ENCODE assay signal across 12 mouse cellular contexts in genomic region chr17:35991781-35992180, GRCm38 (mm10). TPM values are rescaled to one million over a fixed set of nuclear protein-coding genes. Genes with fewer than 3 reads are reported as not detected.
DNase-seq lines count a peak whose midpoint lies in the region; ATAC-seq lines count a peak whose summit lies in the region.
"Had no signal": no experiment of that assay in that cellular context is flagged by ENCODE, and none has a peak within 500 bp of the region (broad histone marks: within the 10 kb centered on the region; RNA-seq: fewer than 3 reads in every experiment).

No protein-coding gene starts in this region.

- no peak overlapping the region for H3K4me3 ChIP-seq in neural tube, embryonic 13.5 days
- no peak overlapping the region for H3K4me3 ChIP-seq in neural tube, embryonic 15.5 days (replicated peaks)
- H3K4me3 ChIP-seq: liver, embryonic 13.5 days had no signal

- WGBS in neural tube, embryonic 13.5 days = 57% methylated on average over 10 of the region's 10 CpGs
- 57% methylated on average over 10 of the region's 10 CpGs for WGBS in neural tube, embryonic 15.5 days

- no peak overlapping the region for H3K4me2 ChIP-seq in neural tube, embryonic 13.5 days
- H3K4me2 ChIP-seq in neural tube, embryonic 15.5 days = no peak overlapping the region
- H3K4me2 ChIP-seq: liver, embryonic 13.5 days had no signal

- H3K9ac ChIP-seq in neural tube, embryonic 13.5 days = peak overlapping the region; percentile 22; the same call in 1 of the 2 replicates
- H3K9ac ChIP-seq in neural tube, embryonic 15.5 days (replicated peaks) = no peak overlapping the region
- H3K9ac ChIP-seq: liver, embryonic 13.5 days had no signal

- peaks cover 32% of the 10 kb centered on the region for H3K36me3 ChIP-seq in neural tube, embryonic 13.5 days
- H3K36me3 ChIP-seq in neural tube, embryonic 15.5 days = peaks cover 29% of the 10 kb centered on the region

- DNase-seq in heart, adult 18-20 months = peak; percentile 50 to 51
- DNase-seq in heart, postnatal 36 days = no peak
- DNase-seq in heart, postnatal 25 days (ENCODE audit: low spot score) = peak; percentile 31
- DNase-seq in left cerebral cortex, adult 18-20 months (ENCODE audit: low spot score in 2 of 2) = no peak
- no peak for DNase-seq in gastrocnemius, adult 8-10 months (ENCODE audit: low spot score in 2 of 2)
- DNase-seq in gastrocnemius, postnatal 10 days = no peak
- DNase-seq: B cell, adult 2 months; cerebellum, adult 9-11 months; liver, embryonic 13.5 days; thymus, adult 18-20 months had no signal

- intact Hi-C loops in heart, postnatal 36 days (cut with DNase I) = loop anchor here (5.0 kb wide), 1 partner anchor 164 kb away; no protein-coding TSS in a partner anchor
- intact Hi-C loops in heart, postnatal 25 days (cut with DNase I) = no loop called here

- no peak for ATAC-seq in neural tube, embryonic 13.5 days (ENCODE audit: low read depth)
- no peak for ATAC-seq in neural tube, embryonic 15.5 days (ENCODE audit: low FRiP score)

- H3K27me3 ChIP-seq in neural tube, embryonic 13.5 days = no peaks in the 10 kb centered on the region
- no peaks in the 10 kb centered on the region for H3K27me3 ChIP-seq in neural tube, embryonic 15.5 days (replicated peaks)
- H3K27me3 ChIP-seq: liver, embryonic 13.5 days had no signal

- H3K9me3 ChIP-seq in neural tube, embryonic 13.5 days = no peaks in the 10 kb centered on the region
- no peaks in the 10 kb centered on the region for H3K9me3 ChIP-seq in neural tube, embryonic 15.5 days (replicated peaks)
- H3K9me3 ChIP-seq: liver, embryonic 13.5 days had no signal

- H3K4me1 ChIP-seq in neural tube, embryonic 13.5 days (replicated peaks) = peaks cover 17% of the 10 kb centered on the region
- H3K4me1 ChIP-seq in neural tube, embryonic 15.5 days = peaks cover 14% of the 10 kb centered on the region

- H3K27ac ChIP-seq in neural tube, embryonic 13.5 days (replicated peaks) = no peak overlapping the region
- no peak overlapping the region for H3K27ac ChIP-seq in neural tube, embryonic 15.5 days (replicated peaks)
- H3K27ac ChIP-seq: liver, embryonic 13.5 days had no signal

RNA-seq across cellular contexts. Expression of gene Prr3, which starts 11.7 kb away (rescaled TPM):
- 1 to 10 TPM; 3.3 to 3.4 TPM for total RNA-seq in heart, adult 18-20 months (2021)
- total RNA-seq in heart, postnatal 36 days (2021) = 1 to 10 TPM; 3.9 to 6.3 TPM
- 64.0 and 69.4 TPM in 2 replicates for polyA plus RNA-seq in neural tube, embryonic 13.5 days (2015; fragmentation: Nextera tagmentation; extraction: Ambion mirVana)
- 78.5 and 87.9 TPM in 2 replicates for polyA plus RNA-seq in neural tube, embryonic 15.5 days (2015; fragmentation: Nextera tagmentation; extraction: Ambion mirVana)
- total RNA-seq in heart, postnatal 25 days (2021) = 1 to 10 TPM; 3.8 to 4.4 TPM
- 10 to 100 TPM; 36.6 to 37.5 TPM for total RNA-seq in left cerebral cortex, adult 18-20 months (2021)
- 1 to 10 TPM; 1.5 to 2.5 (median 1.9) TPM for total RNA-seq in gastrocnemius, adult 8-10 months (2022)
- 1 to 10 TPM; 5.1 to 9.3 TPM for total RNA-seq in gastrocnemius, postnatal 10 days (2021)

RNA-seq across cellular contexts. Expression of gene Gnl1, which starts 12.1 kb away (rescaled TPM):
- 10 to 100 TPM; 32.0 to 34.7 TPM for total RNA-seq in heart, adult 18-20 months (2021)
- total RNA-seq in heart, postnatal 36 days (2021) = 10 to 100 TPM; 28.6 to 32.7 TPM
- 47.9 and 50.0 TPM in 2 replicates for polyA plus RNA-seq in neural tube, embryonic 13.5 days (2015; fragmentation: Nextera tagmentation; extraction: Ambion mirVana)
- polyA plus RNA-seq in neural tube, embryonic 15.5 days (2015; fragmentation: Nextera tagmentation; extraction: Ambion mirVana) = 67.4 and 73.0 TPM in 2 replicates
- total RNA-seq in heart, postnatal 25 days (2021) = 10 to 100 TPM; 26.4 to 26.6 TPM
- 100 to 1,000 TPM; 195 to 197 TPM for total RNA-seq in left cerebral cortex, adult 18-20 months (2021)
- 10 to 100 TPM; 24.1 to 31.8 (median 29.1) TPM for total RNA-seq in gastrocnemius, adult 8-10 months (2022)
- total RNA-seq in gastrocnemius, postnatal 10 days (2021) = 10 to 100 TPM; 21.7 to 28.5 TPM

RNA-seq across cellular contexts. Expression of gene Abcf1, which starts 22.2 kb away (rescaled TPM):
- total RNA-seq in heart, adult 18-20 months (2021) = 10 to 100 TPM; 67.3 to 68.4 TPM
- total RNA-seq in heart, postnatal 36 days (2021) = 10 to 100 TPM; 69.8 to 73.4 TPM
- polyA plus RNA-seq in neural tube, embryonic 13.5 days (2015; fragmentation: Nextera tagmentation; extraction: Ambion mirVana) = 90.5 and 111 TPM in 2 replicates
- 78.4 and 90.3 TPM in 2 replicates for polyA plus RNA-seq in neural tube, embryonic 15.5 days (2015; fragmentation: Nextera tagmentation; extraction: Ambion mirVana)
- 10 to 100 TPM; 64.2 to 66.6 TPM for total RNA-seq in heart, postnatal 25 days (2021)
- total RNA-seq in left cerebral cortex, adult 18-20 months (2021) = 10 to 100 TPM; 69.4 to 71.6 TPM
- total RNA-seq in gastrocnemius, adult 8-10 months (2022) = 10 to 100 TPM; 74.2 to 79.3 (median 78.7) TPM
- 10 to 100 TPM; 65.7 to 71.6 TPM for total RNA-seq in gastrocnemius, postnatal 10 days (2021)

RNA-seq across cellular contexts. Expression of gene H2-T24, which starts 28.6 kb away (rescaled TPM):
- 1 to 10 TPM; 6.5 to 6.7 TPM for total RNA-seq in heart, adult 18-20 months (2021)
- total RNA-seq in heart, postnatal 36 days (2021) = 10 to 100 TPM in 1 of 2 experiments, 1 to 10 TPM in 1; 6.5 to 14.0 TPM
- 8.7 and 10.0 TPM in 2 replicates for polyA plus RNA-seq in neural tube, embryonic 13.5 days (2015; fragmentation: Nextera tagmentation; extraction: Ambion mirVana)
- 8.6 and 10.0 TPM in 2 replicates for polyA plus RNA-seq in neural tube, embryonic 15.5 days (2015; fragmentation: Nextera tagmentation; extraction: Ambion mirVana)
- total RNA-seq in heart, postnatal 25 days (2021) = 1 to 10 TPM; 7.4 to 7.5 TPM
- total RNA-seq in left cerebral cortex, adult 18-20 months (2021) = 1 to 10 TPM; 1.5 to 2.2 TPM
- total RNA-seq in gastrocnemius, adult 8-10 months (2022) = 1 to 10 TPM in 1 of 4 experiments, under 1 TPM in 3; 0.82 to 1.6 (median 0.93) TPM
- total RNA-seq in gastrocnemius, postnatal 10 days (2021) = under 1 TPM; 0.45 to 0.84 TPM

RNA-seq across cellular contexts. Expression of gene H2-T23, which starts 40.9 kb away (rescaled TPM):
- total RNA-seq in heart, adult 18-20 months (2021) = 10 to 100 TPM; 31.7 to 56.7 TPM
- total RNA-seq in heart, postnatal 36 days (2021) = 10 to 100 TPM; 23.7 to 38.9 TPM
- 2.3 and 3.3 TPM in 2 replicates for polyA plus RNA-seq in neural tube, embryonic 13.5 days (2015; fragmentation: Nextera tagmentation; extraction: Ambion mirVana)
- polyA plus RNA-seq in neural tube, embryonic 15.5 days (2015; fragmentation: Nextera tagmentation; extraction: Ambion mirVana) = 5.3 and 13.9 TPM in 2 replicates
- 10 to 100 TPM; 20.2 to 25.6 TPM for total RNA-seq in heart, postnatal 25 days (2021)
- 10 to 100 TPM; 15.6 to 19.9 TPM for total RNA-seq in left cerebral cortex, adult 18-20 months (2021)
- 1 to 10 TPM; 5.6 to 9.3 (median 7.1) TPM for total RNA-seq in gastrocnemius, adult 8-10 months (2022)
- 1 to 10 TPM; 5.2 to 6.7 TPM for total RNA-seq in gastrocnemius, postnatal 10 days (2021)

Comparison
In these comparisons a context has a peak if more than half of its experiments do, and no peak if none do; other contexts are left out.
1. DNase-seq: peak in heart, adult 18-20 months (2 of 2) and heart, postnatal 25 days (single experiment); none in heart, postnatal 36 days (0 of 2), left cerebral cortex, adult 18-20 months (0 of 2), gastrocnemius, adult 8-10 months (0 of 2) and gastrocnemius, postnatal 10 days (single experiment).
2. RNA of gene Gnl1, which starts 12.1 kb away (total RNA-seq): 195 to 197 TPM in left cerebral cortex, adult 18-20 months; 32.0 to 34.7 TPM in heart, adult 18-20 months, 28.6 to 32.7 TPM in heart, postnatal 36 days, 24.1 to 31.8 TPM in gastrocnemius, adult 8-10 months, 21.7 to 28.5 TPM in gastrocnemius, postnatal 10 days and 26.4 to 26.6 TPM in heart, postnatal 25 days; every median in the first group is over 4 times any median in the second.